Mouse (Mus musculus): ENCODE results near the gene Grm3.

The Grm3 gene

GRCm38 (mm10) chr5:9669002-9669401 lies 56.0 kb downstream of the Grm3 start:
- TF ChIP-seq GATA4 (IDR thresholded peaks at IDR 0.05; ENCODE audit: insufficient replicate concordance, low read length), result no peak

DNA sequence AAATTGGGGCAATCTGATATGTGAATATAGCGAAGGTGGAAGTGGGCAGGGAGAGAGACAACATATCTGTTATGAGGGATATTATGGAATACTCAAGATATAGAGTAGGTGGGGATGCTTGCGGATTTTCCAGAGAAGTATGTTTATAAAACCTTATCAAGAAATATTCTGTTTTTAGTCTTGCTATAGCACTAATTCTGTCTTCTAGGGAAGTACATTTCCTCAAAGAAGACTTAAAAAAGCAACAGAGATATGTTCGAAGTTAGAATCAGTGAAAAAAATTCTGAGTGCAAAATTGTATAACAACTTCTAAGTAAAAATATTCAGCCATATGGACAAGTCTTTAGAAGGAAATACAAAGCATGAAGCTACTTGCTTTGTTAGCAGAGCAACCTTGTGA lies 61.6 kb downstream of the Grm3 start:
- no peak for TF ChIP-seq GATA4 (IDR thresholded peaks at IDR 0.05; ENCODE audit: insufficient replicate concordance, low read length)

DNA sequence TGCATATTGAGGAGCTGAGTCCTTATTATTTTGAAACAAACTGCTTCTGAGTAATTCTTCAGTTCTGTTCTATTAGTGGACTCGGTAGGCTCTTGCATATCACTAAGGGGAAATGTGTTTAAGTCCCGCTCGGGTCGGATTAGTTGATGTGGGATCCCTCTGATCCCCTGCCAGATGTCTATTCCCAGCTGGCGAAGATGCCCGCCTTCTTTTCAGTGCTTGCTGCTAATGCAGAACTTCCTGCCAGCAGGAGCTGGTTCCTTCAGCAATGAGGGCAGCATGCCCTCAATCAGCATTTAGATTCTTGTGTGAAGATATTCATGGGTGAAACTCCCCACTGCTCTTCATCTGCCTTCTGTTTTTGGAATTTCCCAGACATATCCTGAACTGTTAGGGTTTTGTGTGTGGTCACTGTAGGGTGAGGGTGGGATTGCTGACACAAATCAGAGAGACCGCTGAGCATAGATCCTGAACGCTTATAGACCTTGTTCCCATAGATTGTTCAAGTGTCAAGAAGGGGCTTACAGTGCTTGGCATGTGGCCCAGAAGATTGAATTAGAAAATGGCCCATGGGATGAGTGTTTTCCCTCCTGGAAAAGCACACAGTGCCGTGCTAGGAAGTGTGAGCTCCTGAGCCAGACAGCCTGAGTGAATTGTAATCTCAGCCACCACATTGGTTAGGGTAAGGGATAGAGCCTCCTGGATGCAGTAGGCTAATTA lies 62.9 kb downstream of the Grm3 start:
- no peak for TF ChIP-seq GATA4 (IDR thresholded peaks at IDR 0.05; ENCODE audit: insufficient replicate concordance, low read length)

- TF ChIP-seq GATA4 (IDR thresholded peaks at IDR 0.05; ENCODE audit: insufficient replicate concordance, low read length), result no peak
These were observed 86.4 kb downstream of the Grm3 start for GRCm38 (mm10) chr5:9638612-9639011.

- TF ChIP-seq GATA4 (IDR thresholded peaks at IDR 0.05; ENCODE audit: insufficient replicate concordance, low read length), result no peak
These were observed 97.8 kb downstream of the Grm3 start for GRCm38 (mm10) chr5:9627220-9627619.

DNA sequence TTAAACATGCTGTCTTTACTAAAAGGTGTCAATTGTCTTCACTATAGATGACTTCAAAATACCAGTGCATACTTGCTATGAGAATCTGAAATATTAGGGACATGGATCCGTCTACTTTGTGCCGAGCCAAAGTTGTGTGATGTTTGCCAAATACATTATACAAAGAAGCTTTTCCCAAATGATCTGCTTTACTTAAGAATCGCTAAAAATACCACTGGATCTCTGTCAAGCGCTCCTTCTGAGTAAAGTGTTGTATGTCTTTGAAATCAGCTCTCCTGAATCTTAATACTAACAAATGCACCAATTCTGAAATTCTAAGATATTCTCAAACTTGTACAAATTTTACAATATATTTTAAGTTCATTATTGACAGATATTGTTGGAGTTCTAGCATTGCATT lies 100.6 kb downstream of the Grm3 start:
- TF ChIP-seq GATA4 (IDR thresholded peaks at IDR 0.05; ENCODE audit: insufficient replicate concordance, low read length), result no peak

GRCm38 (mm10) chr5:9623095-9623459 lies 101.9 kb downstream of the Grm3 start:
- no peak for TF ChIP-seq GATA4 (IDR thresholded peaks at IDR 0.05; ENCODE audit: insufficient replicate concordance, low read length)

DNA sequence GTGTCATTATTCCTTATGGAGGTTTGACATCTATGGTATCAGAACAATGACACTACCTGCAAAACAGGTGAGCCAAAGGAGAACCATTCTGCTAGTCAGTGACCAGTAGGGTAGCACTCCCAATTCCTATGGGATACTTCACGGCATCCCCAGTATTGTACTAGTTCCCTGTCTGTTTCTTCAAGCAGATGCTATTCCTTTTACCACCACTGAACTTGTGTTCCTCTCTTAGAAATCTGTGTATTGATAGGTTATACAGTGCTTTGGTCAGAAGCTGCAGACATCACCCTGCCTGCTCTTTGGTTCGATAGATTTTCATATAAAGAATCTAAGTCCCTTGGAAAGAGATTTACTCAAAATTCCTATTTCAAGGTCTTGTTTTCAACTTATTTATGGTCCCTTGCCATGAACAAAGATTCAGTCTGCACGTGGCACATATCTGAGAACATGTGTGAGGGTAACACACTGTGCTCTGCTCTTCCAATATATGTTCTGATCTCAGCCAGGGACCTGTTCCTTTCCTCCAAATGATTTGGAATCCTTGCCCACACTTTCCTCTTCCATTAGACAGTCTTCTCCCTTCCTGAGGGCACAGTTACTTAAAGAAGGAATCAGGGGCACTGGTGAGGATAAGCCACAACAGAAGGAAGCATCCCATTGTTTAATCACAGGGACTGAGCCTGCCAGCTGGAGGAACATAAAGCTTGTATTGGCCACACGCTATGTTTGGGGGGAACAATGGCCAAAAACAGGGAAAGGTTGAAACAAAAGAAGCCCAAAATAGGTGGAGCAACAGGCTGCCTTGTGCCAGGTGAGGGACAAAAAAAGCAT lies 102.5 kb downstream of the Grm3 start:
- no peak for TF ChIP-seq GATA4 (IDR thresholded peaks at IDR 0.05; ENCODE audit: insufficient replicate concordance, low read length)

DNA sequence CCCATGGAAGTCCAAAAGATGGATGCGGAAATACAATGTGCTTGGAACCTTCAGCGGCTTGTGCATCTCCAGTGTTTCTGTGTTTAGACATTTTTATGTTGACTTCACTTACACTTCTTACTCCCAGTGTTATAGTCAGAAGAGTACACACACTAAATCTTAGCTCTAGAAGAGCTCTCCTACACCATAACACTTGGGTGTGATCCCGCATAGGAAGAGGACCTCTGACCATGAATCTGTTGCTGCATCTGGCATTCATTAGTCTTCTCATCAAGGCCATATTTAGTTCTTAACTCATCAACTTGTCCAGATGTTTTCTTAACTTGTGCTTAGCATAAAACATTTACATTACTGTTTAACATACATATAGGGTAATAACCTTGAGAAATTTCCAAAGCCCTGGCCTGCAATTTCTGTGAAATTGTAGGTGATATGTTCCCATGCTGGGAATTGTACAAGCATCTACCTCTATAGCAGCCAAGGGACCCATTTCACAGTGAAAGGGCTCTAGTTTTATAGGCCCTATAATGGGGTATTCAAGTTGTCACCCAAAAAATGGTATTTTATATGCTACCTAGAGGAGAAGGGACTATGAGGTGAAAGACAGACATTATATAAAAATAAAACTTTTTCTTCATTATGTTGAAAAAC lies 103.4 kb downstream of the Grm3 start:
- TF ChIP-seq GATA4 (IDR thresholded peaks at IDR 0.05; ENCODE audit: insufficient replicate concordance, low read length), result no peak

DNA sequence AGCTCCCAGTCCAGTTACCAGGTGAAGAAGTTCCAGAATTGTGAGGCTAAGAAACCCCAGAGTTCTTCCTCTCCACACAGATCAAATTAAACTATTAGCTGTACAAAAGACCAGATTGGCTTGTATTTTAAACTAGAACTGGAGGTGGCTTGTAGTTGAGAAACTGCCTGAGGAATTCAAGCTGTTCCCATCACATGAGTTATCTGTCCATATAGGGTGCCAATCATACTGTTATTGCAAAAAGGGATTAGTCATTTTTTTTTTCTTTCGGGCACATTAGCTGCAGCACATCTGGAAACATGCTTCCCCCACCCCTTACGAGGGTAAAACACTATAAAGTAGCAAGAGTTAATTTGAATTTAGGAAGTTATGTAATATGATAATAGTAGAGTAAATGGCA lies 145.9 kb downstream of the Grm3 start:
- TF ChIP-seq GATA4 (IDR thresholded peaks at IDR 0.05; ENCODE audit: insufficient replicate concordance, low read length), result no peak

DNA sequence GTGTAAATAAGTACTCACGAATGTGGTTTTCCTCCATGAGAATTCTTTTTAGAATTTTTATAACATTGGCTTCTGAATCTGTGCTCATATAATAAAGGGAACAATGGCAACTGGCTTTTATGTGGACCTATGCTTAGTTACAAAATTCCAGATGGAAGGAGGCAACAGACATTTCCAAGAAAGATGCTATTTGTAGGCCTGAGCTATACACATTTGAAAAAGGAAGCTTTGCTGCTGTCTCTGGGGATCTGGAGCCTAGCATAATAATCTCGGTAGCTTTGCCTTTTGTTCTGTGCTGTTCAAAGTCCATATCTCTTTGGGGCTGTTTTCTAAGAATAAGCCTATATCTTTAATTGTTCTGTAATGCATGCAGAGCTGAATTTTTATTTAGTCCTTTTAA lies 146.4 kb downstream of the Grm3 start:
- no peak for TF ChIP-seq GATA4 (IDR thresholded peaks at IDR 0.05; ENCODE audit: insufficient replicate concordance, low read length)

- no peak for TF ChIP-seq GATA4 (IDR thresholded peaks at IDR 0.05; ENCODE audit: insufficient replicate concordance, low read length)
These were observed 154.0 kb downstream of the Grm3 start for GRCm38 (mm10) chr5:9570946-9571345.

DNA sequence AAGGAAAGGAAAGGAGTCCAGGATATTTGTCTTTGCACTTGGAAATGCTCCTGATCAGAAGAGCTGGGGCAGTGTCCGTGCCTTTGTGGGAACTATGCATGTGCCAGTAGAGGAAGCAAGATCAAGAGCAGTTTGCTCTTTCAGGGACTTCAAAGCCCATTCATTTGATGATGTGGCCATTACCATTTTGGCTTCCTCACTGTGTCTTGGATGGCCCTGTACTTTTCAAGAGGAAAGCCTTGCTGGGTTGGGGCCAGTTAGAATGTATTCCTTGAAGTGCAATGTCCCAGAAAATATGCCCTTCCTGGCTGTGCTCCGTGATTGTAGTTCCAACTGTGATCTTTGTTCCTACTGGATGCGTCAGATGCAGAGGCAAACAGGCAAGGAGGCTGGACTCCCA lies 167.3 kb downstream of the Grm3 start:
- TF ChIP-seq GATA4 (IDR thresholded peaks at IDR 0.05; ENCODE audit: insufficient replicate concordance, low read length), result no peak

GRCm38 (mm10) chr5:9540822-9541557 lies 184.0 kb downstream of the Grm3 start:
- no peak for TF ChIP-seq GATA4 (IDR thresholded peaks at IDR 0.05; ENCODE audit: insufficient replicate concordance, low read length)

- TF ChIP-seq GATA4 (IDR thresholded peaks at IDR 0.05; ENCODE audit: insufficient replicate concordance, low read length), result no peak
These were observed 199.5 kb downstream of the Grm3 start for GRCm38 (mm10) chr5:9525507-9525906.

All from liver, adult (tissue).